Mouse (Mus musculus) monocyte, adult 2 months (primary cell): ENCODE data around the gene Lhfp.
"Not testable (repeated sequence)": the region's sequence is repeated elsewhere in the genome, so short reads cannot be mapped to it uniquely, and the experiment has no call there.

Experiments used
- DNase-seq, 2 experiments: peaks; one replicate each; pipeline ENCODE4 v3.0.0; 2022; ENCODE audit warnings: low spot score in 2 of 2, low read depth in 1 of 2

The Lhfp gene

DNA sequence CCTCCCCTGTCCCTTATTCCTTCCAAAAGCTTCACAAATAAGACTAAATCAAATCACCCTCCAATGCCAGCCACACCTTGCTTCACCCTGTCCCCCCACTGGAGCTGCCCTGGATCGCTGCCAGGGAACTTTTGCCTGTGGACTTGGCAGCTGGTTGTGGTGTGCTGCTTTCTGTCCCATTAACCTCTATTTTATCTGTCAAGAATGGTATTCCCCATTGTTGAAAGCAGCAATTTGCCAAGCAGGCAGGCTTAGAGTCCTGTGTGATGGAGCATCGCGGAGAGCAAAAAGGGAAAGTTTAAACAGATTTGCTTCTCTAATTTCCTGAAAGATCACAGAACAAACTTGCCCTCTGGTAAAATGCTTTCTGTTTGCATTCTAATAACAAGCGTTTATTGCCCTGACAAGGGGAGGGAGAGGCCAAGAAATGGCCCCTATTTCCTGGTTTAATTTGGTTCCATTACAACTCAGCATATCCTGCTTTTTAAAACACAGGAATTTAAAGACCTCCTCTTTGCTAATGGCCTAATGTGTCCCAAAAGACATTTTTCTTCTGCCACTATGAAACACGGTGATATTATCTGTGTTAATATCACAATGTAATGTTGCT, 212.0 kb downstream of the Lhfp start:
- DNase-seq = no peak

DNA sequence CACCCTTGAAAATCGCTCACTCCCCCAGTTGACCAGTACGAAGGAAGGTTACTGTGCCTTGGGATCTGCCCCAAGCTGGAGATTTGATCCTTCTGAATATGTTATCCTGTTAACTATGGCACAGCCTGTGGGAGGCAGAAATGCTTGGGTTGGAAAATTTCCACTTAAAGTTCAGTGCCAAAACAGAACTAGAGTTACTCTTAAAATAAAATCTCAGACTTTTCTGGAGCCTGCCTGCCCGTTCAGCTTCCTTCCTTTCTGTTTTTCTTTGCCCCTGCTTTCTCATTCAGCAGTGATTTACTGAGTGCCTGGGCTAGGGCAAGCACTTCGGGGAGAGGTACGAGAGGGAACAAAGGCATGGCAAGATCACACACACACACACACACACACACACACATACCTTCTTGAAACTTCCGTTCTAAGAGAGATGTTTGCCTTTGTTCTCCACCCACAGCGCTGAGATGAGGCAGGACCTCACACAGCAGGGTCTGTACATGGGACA, 217.4 kb downstream of the Lhfp start:
- DNase-seq = no peak

GRCm38 (mm10) chr3:53266116-53266515, 224.8 kb downstream of the Lhfp start:
- no peak for DNase-seq

DNA sequence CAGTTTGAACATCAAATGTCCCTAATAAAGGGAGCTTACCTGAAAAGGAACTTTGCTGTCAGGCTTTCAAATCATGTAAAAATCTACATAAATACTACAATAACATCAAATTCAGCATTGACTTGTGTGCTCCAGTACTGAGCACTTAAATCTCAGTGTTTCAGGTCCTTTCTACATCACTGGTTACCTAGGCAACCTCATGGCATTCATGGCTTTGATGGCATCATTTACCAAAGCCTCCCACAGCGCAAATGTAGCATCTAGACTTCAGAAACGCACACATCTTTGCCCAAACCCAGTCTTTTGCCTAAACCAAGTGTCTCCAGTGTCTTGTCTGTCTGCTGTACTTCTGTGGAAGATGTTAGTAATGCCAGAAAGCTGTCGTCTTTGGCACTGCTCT, 225.7 kb downstream of the Lhfp start:
- no peak for DNase-seq

DNA sequence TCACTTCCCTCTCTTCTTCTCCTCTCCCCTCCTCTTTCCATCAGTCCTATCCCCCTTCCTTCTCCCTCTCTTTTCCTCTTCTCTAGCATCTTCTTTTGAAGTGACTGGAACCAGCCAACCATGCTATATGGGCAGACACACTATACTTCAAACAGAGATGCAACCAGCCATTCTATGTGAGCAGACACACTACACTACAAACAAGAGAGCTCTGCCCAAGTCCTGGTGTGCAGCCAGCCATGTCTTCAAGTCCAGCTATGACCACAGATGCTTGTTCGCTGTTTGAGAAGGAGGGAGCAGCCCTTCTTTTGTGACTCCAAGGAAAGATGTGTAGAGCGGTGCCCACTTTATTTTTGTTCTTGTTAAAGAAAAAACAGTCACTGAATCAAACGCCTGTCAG, 231.9 kb downstream of the Lhfp start:
- DNase-seq = no peak

- DNase-seq = no peak
Measured at GRCm38 (mm10) chr3:53277993-53278392, 236.7 kb downstream of the Lhfp start.

- DNase-seq = not testable (repeated sequence)
Measured at GRCm38 (mm10) chr3:53282005-53282404, 240.7 kb downstream of the Lhfp start.

DNA sequence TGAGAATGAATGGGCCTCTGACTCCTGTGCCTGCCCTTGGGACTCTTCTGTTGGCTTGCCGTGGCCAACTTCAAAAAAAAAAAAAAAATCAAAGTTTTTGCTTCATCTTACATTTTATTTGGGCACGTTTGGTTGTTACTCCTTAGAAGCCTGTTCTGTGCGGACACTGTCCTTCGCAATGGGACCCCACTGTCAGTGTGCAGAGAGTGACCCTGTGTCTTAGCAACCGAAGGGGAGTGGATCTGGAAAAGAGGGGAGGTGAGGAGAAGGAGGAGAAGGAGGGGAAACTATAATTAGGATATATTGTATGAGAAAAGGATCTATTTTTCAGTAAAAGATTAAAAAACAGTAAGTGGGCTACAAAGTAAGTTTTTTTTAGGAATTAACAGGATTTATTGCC, 242.7 kb downstream of the Lhfp start:
- no peak for DNase-seq

GRCm38 (mm10) chr3:53284471-53285177, 243.3 kb downstream of the Lhfp start:
- no peak for DNase-seq

- no peak for DNase-seq
Measured at GRCm38 (mm10) chr3:53288662-53289061, 247.3 kb downstream of the Lhfp start.

GRCm38 (mm10) chr3:53289589-53290219, 248.4 kb downstream of the Lhfp start:
- no peak for DNase-seq

DNA sequence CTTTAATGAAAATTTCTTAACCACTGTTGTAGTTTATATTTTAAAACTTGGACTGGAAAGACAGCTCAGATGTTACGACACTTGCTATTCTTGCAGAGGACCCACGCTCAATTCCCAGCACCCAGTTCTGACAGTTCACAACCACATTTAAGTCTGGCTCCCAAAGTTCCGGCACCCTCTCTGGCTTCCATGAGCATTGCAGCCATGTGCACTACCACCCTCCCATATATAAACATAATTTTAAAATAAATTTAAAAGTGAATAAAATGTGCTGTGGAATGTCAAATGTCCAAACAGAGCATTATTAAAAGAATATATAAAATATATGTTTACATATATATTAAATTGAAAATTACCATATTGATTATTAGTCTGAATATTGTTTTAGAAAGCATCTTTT, 249.9 kb downstream of the Lhfp start:
- DNase-seq = no peak

- DNase-seq = no peak
Measured at GRCm38 (mm10) chr3:53291945-53292344, 250.6 kb downstream of the Lhfp start.

DNA sequence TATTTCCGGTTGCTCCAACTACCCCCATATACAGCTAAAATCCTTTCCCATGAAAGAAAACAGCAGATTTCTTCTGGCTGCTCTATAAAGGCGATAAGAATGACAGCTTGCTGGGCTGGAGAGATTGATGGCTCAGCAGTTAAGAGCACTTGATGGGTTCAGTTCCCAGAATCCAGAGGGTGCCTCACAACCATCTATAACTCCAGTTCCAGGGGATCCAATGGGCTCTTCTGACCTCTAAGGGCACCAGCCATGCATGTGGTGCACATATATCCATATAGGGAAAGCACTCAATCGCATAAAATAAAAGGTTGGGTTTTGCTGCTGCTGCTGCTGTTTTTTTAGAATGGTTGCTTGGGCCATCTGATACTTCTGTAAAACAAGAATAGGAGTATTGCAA, 251.1 kb downstream of the Lhfp start:
- no peak for DNase-seq

DNA sequence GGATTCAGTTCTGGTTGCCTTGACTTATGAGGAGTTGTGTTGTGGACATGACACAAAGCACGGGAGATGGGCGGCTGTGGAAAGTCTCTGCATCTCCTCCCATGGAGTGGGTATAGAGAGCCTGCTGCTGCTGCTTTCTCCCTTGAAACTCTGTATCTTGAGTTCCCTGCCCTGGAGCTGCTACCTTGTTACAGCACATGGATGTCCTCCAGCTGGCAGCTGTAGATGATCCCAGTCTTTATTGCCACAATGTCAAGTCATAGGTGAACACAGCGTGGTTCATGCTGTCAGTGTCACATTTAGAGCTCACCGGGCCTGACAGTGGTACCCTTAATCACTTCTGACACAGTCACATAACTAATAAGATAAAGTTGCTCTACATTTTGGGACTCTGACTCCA, 251.7 kb downstream of the Lhfp start:
- DNase-seq = no peak

GRCm38 (mm10) chr3:53293901-53294433, 252.6 kb downstream of the Lhfp start:
- no peak for DNase-seq

DNA sequence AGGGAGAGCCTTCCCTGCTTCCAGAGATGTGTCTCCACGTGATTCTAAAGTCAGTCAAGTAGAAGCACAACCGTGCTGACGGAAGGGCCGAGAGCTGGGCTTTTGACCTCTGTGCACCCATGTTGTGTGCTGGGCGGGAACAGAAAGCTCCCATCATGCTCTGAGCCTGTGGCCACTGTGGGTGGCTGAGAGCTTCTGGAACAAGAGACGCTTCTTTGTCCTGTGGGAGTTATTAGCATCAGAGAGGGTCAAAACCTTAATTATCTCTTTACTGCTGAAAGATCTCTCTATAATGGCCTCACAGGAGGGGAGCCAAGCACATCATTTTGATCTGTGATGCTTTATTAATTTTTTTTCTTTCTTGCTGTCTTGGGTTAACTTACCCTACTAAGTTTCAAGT, 253.5 kb downstream of the Lhfp start:
- DNase-seq = no peak

DNA sequence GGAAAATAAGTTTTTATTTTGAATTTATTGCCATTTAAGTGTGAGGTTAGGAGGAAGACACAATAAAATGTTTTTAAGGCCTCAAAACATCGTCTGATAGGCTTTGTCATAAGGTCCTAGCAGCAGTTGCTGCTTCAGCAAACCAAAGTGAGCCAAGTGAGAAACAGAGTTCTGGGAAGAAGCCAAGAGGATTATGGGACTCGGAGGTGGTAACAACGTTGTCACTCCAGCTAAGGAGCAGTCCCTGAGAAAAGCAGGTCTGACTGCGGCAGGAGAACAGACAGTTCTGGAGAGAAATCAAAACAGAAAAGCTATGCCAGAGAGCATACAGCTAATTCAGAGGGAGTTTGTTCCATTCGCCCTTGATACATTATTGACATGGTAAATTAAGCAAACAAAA, 260.5 kb downstream of the Lhfp start:
- DNase-seq = no peak

- no peak for DNase-seq
Measured at GRCm38 (mm10) chr3:53304123-53304900, 263.0 kb downstream of the Lhfp start.

- DNase-seq = no peak
Measured at GRCm38 (mm10) chr3:53305860-53306259, 264.5 kb downstream of the Lhfp start.

DNA sequence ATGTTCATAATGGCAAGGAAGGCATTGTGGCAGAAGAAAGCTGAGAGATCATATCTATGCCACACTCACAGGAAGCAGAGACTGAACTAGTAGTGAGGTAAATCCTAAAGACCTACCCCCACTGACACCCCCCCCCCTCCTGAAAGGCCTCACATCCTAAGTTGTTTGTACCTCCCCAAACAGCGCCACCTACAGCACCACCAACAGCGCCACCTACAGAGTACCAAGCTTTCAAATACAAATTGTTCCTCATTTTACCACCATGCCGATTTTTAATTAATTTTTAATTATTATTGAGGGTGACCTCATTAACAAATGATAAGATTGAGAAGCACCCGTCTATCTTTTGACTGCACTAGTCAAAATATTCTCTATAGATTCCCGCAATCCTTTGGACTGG, 267.3 kb downstream of the Lhfp start:
- DNase-seq = no peak
